Mouse (Mus musculus) cerebellum, adult 11 months (tissue): ENCODE data around the gene Cd68.

Source experiments
- DNase-seq: peaks from one replicate; pipeline ENCODE4 v3.0.0; 2022

The Cd68 gene

GRCm38 (mm10) chr11:69693421-69693965 lies 27.5 kb upstream of the Cd68 start:
- no peak for DNase-seq

GRCm38 (mm10) chr11:69692863-69693262 lies 26.9 kb upstream of the Cd68 start:
- DNase-seq: no peak

- no peak for DNase-seq
Measured at GRCm38 (mm10) chr11:69692196-69692811, 26.4 kb upstream of the Cd68 start.

GRCm38 (mm10) chr11:69689891-69690290 lies 23.9 kb upstream of the Cd68 start:
- DNase-seq: no peak

- DNase-seq: no peak
Measured at GRCm38 (mm10) chr11:69687061-69687460, 21.1 kb upstream of the Cd68 start.

GRCm38 (mm10) chr11:69686377-69686776 lies 20.4 kb upstream of the Cd68 start:
- peak; percentile 72 for DNase-seq

- peak; percentile 82 for DNase-seq
Measured at GRCm38 (mm10) chr11:69685526-69686148, 19.7 kb upstream of the Cd68 start, which contains the start of gene Tnfsf13. TSS of gene Tnfsf13 (minus strand) at chr11:69685784.

GRCm38 (mm10) chr11:69684936-69685335 lies 19.0 kb upstream of the Cd68 start:
- DNase-seq: no peak

- no peak for DNase-seq
Measured at GRCm38 (mm10) chr11:69684128-69684745, 18.3 kb upstream of the Cd68 start.

GRCm38 (mm10) chr11:69683576-69683975 lies 17.6 kb upstream of the Cd68 start:
- no peak for DNase-seq

GRCm38 (mm10) chr11:69682840-69683533 lies 17.0 kb upstream of the Cd68 start:
- DNase-seq: peak; percentile 85

- no peak for DNase-seq
Measured at GRCm38 (mm10) chr11:69682209-69682839, 16.4 kb upstream of the Cd68 start.

GRCm38 (mm10) chr11:69681314-69682208 lies 15.6 kb upstream of the Cd68 start, which contains the start of gene Senp3:
TSS of gene Senp3 (minus strand) at chr11:69682084.
- DNase-seq: peak; percentile 95

- DNase-seq: no peak
Measured at GRCm38 (mm10) chr11:69680136-69680855, 14.3 kb upstream of the Cd68 start.

- no peak for DNase-seq
Measured at GRCm38 (mm10) chr11:69679144-69679543, 13.2 kb upstream of the Cd68 start.

- DNase-seq: peak; percentile 100
Measured at GRCm38 (mm10) chr11:69672211-69672706, 6.3 kb upstream of the Cd68 start, which contains the start of gene Eif4a1. TSS of gene Eif4a1 (minus strand) at chr11:69672423.

GRCm38 (mm10) chr11:69671726-69672124 lies 5.8 kb upstream of the Cd68 start:
- no peak for DNase-seq

GRCm38 (mm10) chr11:69670786-69671725 lies 5.1 kb upstream of the Cd68 start:
- peak; percentile 94 for DNase-seq

- DNase-seq: no peak
Measured at GRCm38 (mm10) chr11:69666665-69667005, 682 bp upstream of the Cd68 start.
